Mouse (Mus musculus) liver, embryonic 16.5 days (tissue): ENCODE results near the gene Adat3. TPM values are rescaled to one million over a fixed set of nuclear protein-coding genes. Genes with fewer than 3 reads are reported as not detected.

Experiments used
- ATAC-seq: fragments of 200-750 bp; cut with Nextera tagmentation; 2 replicates; pipeline ENCODE4 v1.8.0; 2017; ENCODE audit warnings: low read depth, mild to moderate bottlenecking, moderate number of reproducible peaks, moderate library complexity
- H3K27ac ChIP-seq: fragments of 300-500 bp; sonication (generic); 2 replicates; pipeline ENCODE4 v1.5.1; 2014; ENCODE audit warnings: mild to moderate bottlenecking, low read length
- H3K27me3 ChIP-seq: fragments of 300-500 bp; sonication (generic); 2 replicates; pipeline ENCODE4 v1.6.1; 2014; ENCODE audit warnings: low read depth, low read length, mixed read lengths; ENCODE audit not compliant: control insufficient read depth, insufficient read depth
- H3K36me3 ChIP-seq: fragments of 300-500 bp; sonication (generic); 2 replicates; pipeline ENCODE4 v1.6.1; 2014; ENCODE audit warnings: mild to moderate bottlenecking; ENCODE audit not compliant: control insufficient read depth, insufficient read depth
- H3K4me1 ChIP-seq: fragments of 300-500 bp; sonication (generic); 2 replicates; pipeline ENCODE4 v1.6.1; 2014; ENCODE audit warnings: low read depth, low read length, mixed read lengths; ENCODE audit not compliant: control insufficient read depth
- H3K4me2 ChIP-seq: fragments of 300-500 bp; sonication (generic); 2 replicates; pipeline ENCODE4 v1.6.1; 2014; ENCODE audit warnings: low read depth, low read length, mixed read lengths
- H3K4me3 ChIP-seq: fragments of 300-500 bp; sonication (generic); 2 replicates; pipeline ENCODE4 v1.5.1; 2014; ENCODE audit warnings: low read depth, mild to moderate bottlenecking, low read length
- H3K9ac ChIP-seq: fragments of 300-500 bp; sonication (generic); 2 replicates; pipeline ENCODE4 v1.6.1; 2014; ENCODE audit warnings: low read depth, low read length
- H3K9me3 ChIP-seq: fragments of 300-500 bp; sonication (generic); replicated peaks from 2 replicates; pipeline ENCODE4 v1.6.1; 2016; ENCODE audit warnings: low read length; ENCODE audit not compliant: control insufficient read depth
- WGBS: fragments of 180-500 bp; shearing (Covaris S2); extraction: QIAGEN DNeasy Blood & Tissue Kit; methylation state at CpG from one replicate; pipeline ENCODE4 v1.1.7; 2014; ENCODE audit not compliant: insufficient replicate concordance; 5-methylcytosine and 5-hydroxymethylcytosine counted together
- polyA plus RNA-seq: library from polyadenylated mRNA; unstranded; fragments of >200 nt; fragmentation: Nextera tagmentation; extraction: Ambion mirVana; gene quantifications from 2 replicates; pipeline ENCODE4 v1.2.1, GENCODE M21; 2015

Gene Adat3
- polyA plus RNA-seq, 1 experiment from 2014 or later = 3.2 TPM

GRCm38 (mm10) chr10:80568876-80569275 is 33.8 kb upstream of the Adat3 start:
- no peak overlapping the region; the same call in 1 of the 2 replicates for H3K27ac ChIP-seq
- 90% methylated on average over 29 of the region's 29 CpGs for WGBS
- H3K4me3 ChIP-seq = no peak overlapping the region
- no peak overlapping the region for H3K9ac ChIP-seq
- H3K4me1 ChIP-seq = peaks cover 57% of the 10 kb centered on the region
- H3K36me3 ChIP-seq = peaks cover 15% of the 10 kb centered on the region
- no peaks in the 10 kb centered on the region for H3K9me3 ChIP-seq
- ATAC-seq = no peak
- peak overlapping the region; percentile 57; the same call in 1 of the 2 replicates for H3K4me2 ChIP-seq
- no peaks in the 10 kb centered on the region for H3K27me3 ChIP-seq

- Histone ChIP-seq H3K9me3 (no peaks in the 10 kb centered on the region), H3K9ac (peak overlapping the region; percentile 87), H3K4me2 (peak overlapping the region; percentile 96), H3K36me3 (peaks cover 15% of the 10 kb centered on the region), H3K27me3 (no peaks in the 10 kb centered on the region), H3K27ac (peak overlapping the region; percentile 98), H3K4me1 (peaks cover 64% of the 10 kb centered on the region), H3K4me3 (peak overlapping the region; percentile 85)
- ATAC-seq = peak; percentile 79
- 7% methylated on average over 10 of the region's 10 CpGs for WGBS
These were observed 33.0 kb upstream of the Adat3 start for GRCm38 (mm10) chr10:80569664-80570066.

- Histone ChIP-seq H3K9me3 (no peaks in the 10 kb centered on the region), H3K27ac (peak overlapping the region; percentile 98), H3K36me3 (peaks cover 15% of the 10 kb centered on the region), H3K4me3 (peak overlapping the region; percentile 85), H3K4me1 (peaks cover 72% of the 10 kb centered on the region), H3K4me2 (peak overlapping the region; percentile 96), H3K27me3 (no peaks in the 10 kb centered on the region), H3K9ac (peak overlapping the region; percentile 87)
- ATAC-seq = no peak
- 33% methylated on average over 10 of the region's 10 CpGs for WGBS
These were observed 32.3 kb upstream of the Adat3 start for GRCm38 (mm10) chr10:80570419-80570818.

- Histone ChIP-seq H3K9ac (peak overlapping the region; percentile 87), H3K9me3 (no peaks in the 10 kb centered on the region), H3K27me3 (no peaks in the 10 kb centered on the region), H3K4me2 (peak overlapping the region; percentile 96), H3K27ac (peak overlapping the region; percentile 98), H3K4me1 (peaks cover 76% of the 10 kb centered on the region), H3K36me3 (peaks cover 10% of the 10 kb centered on the region), H3K4me3 (peak overlapping the region; percentile 85)
- WGBS = 10% methylated on average over 30 of the region's 30 CpGs
- peak; percentile 38 for ATAC-seq
These were observed 31.5 kb upstream of the Adat3 start for GRCm38 (mm10) chr10:80570871-80571836.

- H3K36me3 ChIP-seq = peaks cover 10% of the 10 kb centered on the region
- H3K27me3 ChIP-seq = no peaks in the 10 kb centered on the region
- H3K9ac ChIP-seq = peak overlapping the region; percentile 87
- peak overlapping the region; percentile 85 for H3K4me3 ChIP-seq
- peak overlapping the region; percentile 98 for H3K27ac ChIP-seq
- H3K9me3 ChIP-seq = no peaks in the 10 kb centered on the region
- peak; percentile 49 for ATAC-seq
- H3K4me1 ChIP-seq = peaks cover 69% of the 10 kb centered on the region
- H3K4me2 ChIP-seq = peak overlapping the region; percentile 96
- 13% methylated on average over 2 of the region's 2 CpGs for WGBS
These were observed 30.2 kb upstream of the Adat3 start for GRCm38 (mm10) chr10:80572477-80572876.

DNA sequence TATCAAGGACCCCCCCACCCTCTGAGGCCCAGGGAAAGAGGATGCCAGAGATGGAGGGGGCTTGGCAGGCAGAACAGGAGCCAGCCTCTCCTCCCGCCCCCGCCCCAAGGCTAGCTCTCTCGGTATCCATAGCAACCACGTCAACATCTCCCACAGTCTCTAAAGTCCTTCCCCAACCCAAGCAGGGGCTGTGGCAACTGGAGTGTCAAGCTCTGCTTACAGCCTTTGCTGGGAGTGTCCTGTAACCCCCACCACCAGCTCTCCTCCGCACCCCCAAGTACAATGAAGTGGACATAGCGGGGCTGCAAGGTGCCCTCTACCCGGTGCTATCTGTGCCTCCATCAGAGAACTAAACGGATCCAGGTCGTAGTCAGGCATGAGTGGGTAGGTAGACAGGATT is 28.7 kb upstream of the Adat3 start:
- peak overlapping the region; percentile 96 for H3K4me2 ChIP-seq
- no peaks in the 10 kb centered on the region for H3K9me3 ChIP-seq
- H3K9ac ChIP-seq = peak overlapping the region; percentile 87
- no peaks in the 10 kb centered on the region for H3K36me3 ChIP-seq
- no peaks in the 10 kb centered on the region for H3K27me3 ChIP-seq
- ATAC-seq = no peak
- H3K27ac ChIP-seq = peak overlapping the region; percentile 98
- 50% methylated on average over 8 of the region's 9 CpGs for WGBS
- peaks cover 78% of the 10 kb centered on the region for H3K4me1 ChIP-seq
- peak overlapping the region; percentile 85 for H3K4me3 ChIP-seq

DNA sequence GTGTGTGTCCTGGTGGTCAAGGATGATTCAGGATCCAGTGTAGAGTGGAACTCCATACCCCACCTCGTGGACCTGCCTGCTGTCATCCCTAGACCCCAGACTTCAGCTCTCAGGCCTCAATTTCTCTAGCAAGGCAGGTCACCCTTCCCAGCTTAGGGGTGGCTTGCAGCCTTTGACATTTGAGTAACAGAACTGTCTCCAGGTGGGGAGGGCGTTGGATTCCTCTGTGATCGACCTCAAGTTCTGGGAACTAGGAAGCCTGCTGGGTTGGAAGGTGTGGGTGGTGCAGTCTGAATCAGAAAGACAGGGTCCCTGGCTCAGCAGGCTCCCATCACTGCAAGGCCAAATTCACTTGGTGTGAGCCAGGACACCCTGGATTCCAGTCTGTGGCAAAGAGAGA is 27.8 kb upstream of the Adat3 start:
- no peak for ATAC-seq
- 70% methylated on average over 3 of the region's 3 CpGs for WGBS
- no peaks in the 10 kb centered on the region for H3K27me3 ChIP-seq
- H3K36me3 ChIP-seq = no peaks in the 10 kb centered on the region
- peak overlapping the region; percentile 87 for H3K9ac ChIP-seq
- H3K27ac ChIP-seq = peak overlapping the region; percentile 98
- peak overlapping the region; percentile 96 for H3K4me2 ChIP-seq
- no peaks in the 10 kb centered on the region for H3K9me3 ChIP-seq
- peaks cover 80% of the 10 kb centered on the region for H3K4me1 ChIP-seq
- peak overlapping the region; percentile 85 for H3K4me3 ChIP-seq

GRCm38 (mm10) chr10:80575925-80576324 is 26.8 kb upstream of the Adat3 start:
- Histone ChIP-seq H3K4me3 (peak overlapping the region; percentile 85), H3K4me1 (peaks cover 72% of the 10 kb centered on the region), H3K9ac (peak overlapping the region; percentile 87), H3K9me3 (no peaks in the 10 kb centered on the region), H3K27ac (peak overlapping the region; percentile 98), H3K36me3 (no peaks in the 10 kb centered on the region), H3K27me3 (no peaks in the 10 kb centered on the region), H3K4me2 (peak overlapping the region; percentile 96)
- ATAC-seq = no peak
- WGBS = 5% methylated on average over 17 of the region's 17 CpGs
